Mouse (Mus musculus): ENCODE measurements around the gene E2f2. TPM values are rescaled to one million over a fixed set of nuclear protein-coding genes. Genes with fewer than 3 reads are reported as not detected.

Gene E2f2
- polyA plus RNA-seq, 1 experiment from 2014 or later = 63.4 TPM

DNA sequence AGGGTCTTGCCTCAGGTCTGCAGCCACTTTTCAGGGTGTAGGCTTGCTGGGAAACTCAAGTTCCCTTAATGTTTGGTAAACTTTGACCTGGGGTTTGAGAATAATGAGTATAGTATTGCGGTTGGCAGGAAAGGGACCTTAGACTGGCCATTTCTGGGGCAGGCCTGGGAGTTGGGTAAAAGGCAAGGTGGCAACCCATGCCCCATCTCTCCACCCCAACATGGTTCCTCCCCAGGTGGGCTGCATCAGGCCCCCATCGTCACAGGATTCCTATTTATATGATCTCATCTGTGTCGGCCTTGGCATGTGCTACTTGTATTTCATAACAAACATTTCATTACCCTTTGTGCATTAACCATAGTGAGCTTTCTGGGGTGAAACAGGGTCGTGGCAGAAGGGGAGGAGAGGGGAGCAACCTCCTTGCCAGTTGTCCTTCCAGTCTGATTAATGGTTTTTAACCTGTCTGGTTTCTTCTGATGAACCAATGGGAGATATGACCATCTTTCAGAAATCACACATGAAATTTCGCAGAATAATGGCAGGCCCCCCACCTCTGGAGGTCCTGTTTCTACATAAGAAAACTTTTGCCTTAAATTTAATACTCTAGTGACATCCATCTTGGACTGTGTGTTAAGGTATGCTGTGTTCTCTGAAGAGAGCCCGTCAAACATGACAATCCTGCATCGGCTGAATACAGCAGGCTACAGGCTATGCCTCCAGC, 26.0 kb upstream of the E2f2 start:
- 31% methylated on average over 7 of the region's 7 CpGs for WGBS (ENCODE audit: insufficient replicate concordance)
- Histone ChIP-seq H3K27ac (peak overlapping the region; percentile 37), H3K4me3 (peak overlapping the region; percentile 58), H3K4me1 (peaks cover 65% of the 10 kb centered on the region), H3K36me3 (no peaks in the 10 kb centered on the region), H3K27me3 (replicated peaks) (peaks cover 92% of the 10 kb centered on the region), H3K9ac (0 out of 2 replicates have a peak overlapping the region, but pooled peaks have one; percentile 58), H3K4me2 (peak overlapping the region; percentile 60), H3K9me3 (replicated peaks) (no peaks in the 10 kb centered on the region)
- ATAC-seq = no peak

DNA sequence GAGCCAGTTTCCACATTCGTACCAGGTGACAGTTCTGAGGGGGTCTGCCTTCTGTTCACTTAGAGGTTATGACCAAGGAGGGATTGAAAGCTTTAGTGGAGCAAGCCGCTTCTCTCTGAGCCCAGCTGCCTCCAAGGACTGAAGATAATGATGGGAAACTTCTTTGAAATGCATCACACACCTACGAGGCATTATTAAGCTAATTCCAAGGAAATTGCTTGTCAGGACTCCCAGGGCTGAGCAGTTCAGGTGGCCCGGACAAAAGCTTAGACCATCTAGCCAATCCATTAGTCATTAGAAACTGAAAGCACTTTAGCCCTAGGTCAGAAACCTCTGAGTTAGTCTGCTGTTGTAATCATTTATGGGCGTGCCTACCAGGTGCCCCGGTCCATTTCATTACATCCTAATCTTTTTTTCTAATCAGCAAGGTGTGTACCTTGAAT, 25.5 kb upstream of the E2f2 start:
- peak overlapping the region; percentile 37 for H3K27ac ChIP-seq
- no peak overlapping the region for H3K9ac ChIP-seq
- H3K4me2 ChIP-seq = peak overlapping the region; percentile 30
- H3K27me3 ChIP-seq (replicated peaks) = peaks cover 92% of the 10 kb centered on the region
- peaks cover 63% of the 10 kb centered on the region for H3K4me1 ChIP-seq
- H3K36me3 ChIP-seq = no peaks in the 10 kb centered on the region
- no peaks in the 10 kb centered on the region for H3K9me3 ChIP-seq (replicated peaks)
- H3K4me3 ChIP-seq = peak overlapping the region; percentile 1; the same call in 1 of the 2 replicates
- 14% methylated on average over 6 of the region's 6 CpGs for WGBS (ENCODE audit: insufficient replicate concordance)
- ATAC-seq = no peak

DNA sequence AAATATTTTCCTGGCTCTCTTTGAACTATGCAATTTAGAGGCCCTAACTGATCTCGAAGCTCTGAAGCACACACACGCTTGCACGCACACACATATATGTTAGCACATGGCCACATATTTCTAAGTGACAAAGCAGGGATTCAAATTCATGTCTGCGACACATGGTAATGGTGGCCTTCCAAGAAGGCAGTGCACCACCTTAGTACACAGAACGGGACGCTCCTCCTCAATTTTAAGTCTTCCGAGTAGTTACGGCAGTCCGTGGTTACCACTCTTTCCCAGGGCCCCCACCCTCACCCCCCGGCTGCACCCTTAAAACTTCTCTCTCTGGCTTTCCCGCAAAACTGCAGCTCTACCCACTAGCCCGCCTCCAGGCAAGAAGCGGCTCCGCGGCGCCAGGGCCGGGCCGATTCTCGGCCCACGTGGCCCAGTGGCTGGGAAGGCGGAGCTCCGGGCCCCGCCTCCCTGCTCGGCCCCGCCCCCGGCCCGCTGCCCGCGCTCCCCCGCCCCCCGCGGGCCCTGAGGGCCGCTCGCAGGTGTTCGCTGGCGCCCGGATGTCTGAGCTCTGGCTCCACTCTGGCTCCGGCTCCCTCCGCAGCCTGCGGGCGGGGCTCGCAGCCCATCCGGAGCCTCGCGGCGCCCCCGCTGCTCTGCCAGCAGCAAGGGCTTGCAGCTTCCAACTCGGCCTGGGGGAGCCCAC, 24.6 kb upstream of the E2f2 start:
- H3K9ac ChIP-seq = peak overlapping the region; percentile 40
- H3K4me2 ChIP-seq = peak overlapping the region; percentile 75

DNA sequence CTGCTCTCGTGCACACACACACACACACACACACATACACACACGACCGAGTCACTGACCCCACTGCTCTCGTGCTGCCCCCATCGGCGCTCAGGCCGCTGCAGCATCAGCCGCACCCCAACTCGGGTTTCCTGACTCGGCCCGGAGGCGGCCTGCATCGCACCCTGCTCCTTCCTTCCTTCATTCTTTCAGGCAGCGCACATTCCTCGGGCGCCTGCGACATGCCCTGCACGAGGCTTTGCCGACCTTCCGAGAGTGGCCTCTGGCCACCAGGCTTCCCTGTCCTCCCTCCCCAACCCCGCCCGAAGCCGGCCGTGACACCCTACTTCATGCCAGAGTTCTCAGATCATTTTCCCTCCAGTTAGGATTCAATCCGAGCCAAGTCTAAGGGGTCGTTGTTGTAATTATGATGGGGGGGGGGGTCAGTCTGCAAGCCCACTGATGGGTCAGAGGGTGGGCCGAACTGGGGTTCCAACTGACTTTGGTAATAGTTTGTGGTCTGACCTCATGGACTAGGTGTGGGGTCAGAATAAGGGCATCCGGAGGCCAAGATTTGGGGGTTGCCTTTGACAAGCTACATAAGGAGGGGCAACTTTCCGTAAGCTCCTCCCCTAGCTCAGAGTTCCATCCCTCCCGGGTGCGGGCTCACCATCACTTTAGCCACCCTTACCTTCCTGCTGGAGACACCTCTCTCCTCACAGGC, 23.7 kb upstream of the E2f2 start:
- Histone ChIP-seq H3K4me1 (peaks cover 46% of the 10 kb centered on the region), H3K27me3 (replicated peaks) (peaks cover 80% of the 10 kb centered on the region), H3K4me3 (peak overlapping the region; percentile 48), H3K9me3 (replicated peaks) (no peaks in the 10 kb centered on the region), H3K4me2 (peak overlapping the region; percentile 75), H3K9ac (no peak overlapping the region), H3K27ac (peak overlapping the region; percentile 45; the same call in 1 of the 2 replicates), H3K36me3 (no peaks in the 10 kb centered on the region)
- peak; percentile 11 for ATAC-seq
- WGBS (ENCODE audit: insufficient replicate concordance) = 11% methylated on average over 31 of the region's 31 CpGs

More for the DNA sequence above, 24.6 kb upstream of the E2f2 start:
- peak; percentile 66 for ATAC-seq
- Histone ChIP-seq H3K4me3 (peak overlapping the region; percentile 48), H3K4me1 (peaks cover 55% of the 10 kb centered on the region), H3K27ac (peak overlapping the region; percentile 62), H3K9me3 (replicated peaks) (no peaks in the 10 kb centered on the region), H3K27me3 (replicated peaks) (peaks cover 89% of the 10 kb centered on the region), H3K36me3 (no peaks in the 10 kb centered on the region)
- 3% methylated on average over 45 of the region's 48 CpGs for WGBS (ENCODE audit: insufficient replicate concordance)

DNA sequence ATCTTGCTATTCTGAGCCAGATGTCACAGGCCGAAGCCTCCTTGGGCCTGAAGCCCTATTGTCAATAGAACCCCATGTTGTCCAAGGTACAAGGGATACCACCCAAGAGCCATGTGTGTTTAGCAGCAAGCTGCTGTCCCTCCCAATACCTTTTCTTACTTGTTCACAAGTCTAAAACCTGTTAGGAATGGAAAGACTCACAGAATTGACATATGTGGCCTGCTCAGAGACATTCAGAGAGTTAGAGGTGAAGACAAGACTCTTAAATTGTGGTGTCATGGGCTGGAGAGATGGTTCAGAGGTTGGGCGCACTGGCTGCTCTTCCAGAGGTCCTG, 23.2 kb upstream of the E2f2 start:
- Histone ChIP-seq H3K9ac (no peak overlapping the region), H3K9me3 (replicated peaks) (no peaks in the 10 kb centered on the region), H3K4me1 (peaks cover 41% of the 10 kb centered on the region), H3K27me3 (replicated peaks) (peaks cover 75% of the 10 kb centered on the region), H3K4me2 (no peak overlapping the region), H3K27ac (0 out of 2 replicates have a peak overlapping the region, but pooled peaks have one; percentile 45), H3K4me3 (no peak overlapping the region), H3K36me3 (no peaks in the 10 kb centered on the region)
- WGBS (ENCODE audit: insufficient replicate concordance) = 74% methylated on average over 2 of the region's 2 CpGs
- ATAC-seq = no peak

DNA sequence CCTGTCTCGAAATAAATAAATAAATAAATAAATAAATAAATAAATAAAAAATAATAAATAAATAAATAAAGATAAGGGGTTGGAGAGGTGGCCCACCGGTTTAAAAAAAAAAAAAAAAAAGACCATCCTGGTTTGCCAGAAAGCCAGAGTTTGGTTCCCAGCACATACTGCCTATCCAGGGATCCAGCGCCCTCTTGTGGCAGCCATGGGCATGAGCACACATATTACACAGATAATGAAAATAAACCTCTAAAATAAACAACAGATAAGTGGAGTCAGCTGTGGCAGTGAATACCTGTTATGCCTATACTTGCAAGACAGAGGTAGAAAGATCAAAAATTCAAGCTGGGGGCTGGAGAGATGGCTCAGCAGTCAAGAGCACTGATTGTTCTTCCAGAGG, 22.5 kb upstream of the E2f2 start:
- Histone ChIP-seq H3K4me3 (no peak overlapping the region), H3K4me1 (peaks cover 34% of the 10 kb centered on the region), H3K36me3 (no peaks in the 10 kb centered on the region), H3K27me3 (replicated peaks) (peaks cover 72% of the 10 kb centered on the region), H3K27ac (no peak overlapping the region), H3K9ac (no peak overlapping the region), H3K4me2 (no peak overlapping the region), H3K9me3 (replicated peaks) (no peaks in the 10 kb centered on the region)
- 22% methylated on average over 3 of the region's 3 CpGs for WGBS (ENCODE audit: insufficient replicate concordance)
- ATAC-seq = no peak

DNA sequence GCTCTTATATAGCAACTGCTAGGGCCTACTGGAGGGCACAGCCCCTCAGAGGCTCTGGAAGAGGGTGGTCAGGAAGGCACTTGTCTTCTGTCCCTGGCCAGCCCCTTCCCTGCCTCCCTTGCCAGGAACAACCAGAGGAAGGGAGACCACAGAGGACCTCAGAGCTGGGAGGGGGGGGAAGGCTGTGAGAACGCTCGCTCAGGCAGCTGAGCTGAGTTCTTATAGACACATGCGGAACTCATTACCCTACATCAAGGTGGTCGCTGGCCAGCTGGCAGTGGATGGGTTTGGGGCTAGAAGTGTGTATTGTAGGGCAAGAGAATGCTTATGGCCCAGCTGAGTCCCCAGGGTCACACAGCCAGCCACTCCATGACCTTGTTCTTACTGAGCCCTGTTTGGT, 21.6 kb upstream of the E2f2 start:
- no peak overlapping the region for H3K27ac ChIP-seq
- WGBS (ENCODE audit: insufficient replicate concordance) = 45% methylated on average over 4 of the region's 4 CpGs
- H3K27me3 ChIP-seq (replicated peaks) = peaks cover 70% of the 10 kb centered on the region
- H3K9ac ChIP-seq = no peak overlapping the region
- H3K36me3 ChIP-seq = no peaks in the 10 kb centered on the region
- no peaks in the 10 kb centered on the region for H3K9me3 ChIP-seq (replicated peaks)
- H3K4me1 ChIP-seq = peaks cover 28% of the 10 kb centered on the region
- H3K4me3 ChIP-seq = no peak overlapping the region
- no peak overlapping the region for H3K4me2 ChIP-seq
- no peak for ATAC-seq

DNA sequence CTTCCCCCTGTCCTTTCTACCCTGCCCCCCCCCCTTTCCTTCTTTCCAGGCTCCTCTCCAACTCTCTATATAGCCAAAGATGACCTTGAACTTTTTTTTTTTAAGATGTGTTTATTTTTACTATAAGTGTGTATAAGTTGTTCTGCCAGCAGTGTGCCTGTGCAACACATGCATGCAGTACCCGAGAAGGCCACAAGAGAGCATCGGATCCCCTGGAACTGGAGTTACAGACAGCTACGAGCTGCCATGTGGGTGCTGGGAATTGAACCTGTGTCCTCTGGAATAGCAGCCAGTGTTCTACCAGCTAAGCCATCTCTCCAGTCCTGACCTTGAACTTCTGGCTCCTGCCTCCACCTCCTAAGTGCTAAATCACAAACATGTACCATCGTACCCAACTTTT, 19.4 kb upstream of the E2f2 start:
- Histone ChIP-seq H3K9me3 (replicated peaks) (no peaks in the 10 kb centered on the region), H3K36me3 (no peaks in the 10 kb centered on the region), H3K4me3 (no peak overlapping the region), H3K27me3 (replicated peaks) (peaks cover 62% of the 10 kb centered on the region), H3K4me2 (no peak overlapping the region), H3K4me1 (peaks cover 11% of the 10 kb centered on the region), H3K27ac (no peak overlapping the region), H3K9ac (no peak overlapping the region)
- 74% methylated on average over 4 of the region's 4 CpGs for WGBS (ENCODE audit: insufficient replicate concordance)
- ATAC-seq = no peak

DNA sequence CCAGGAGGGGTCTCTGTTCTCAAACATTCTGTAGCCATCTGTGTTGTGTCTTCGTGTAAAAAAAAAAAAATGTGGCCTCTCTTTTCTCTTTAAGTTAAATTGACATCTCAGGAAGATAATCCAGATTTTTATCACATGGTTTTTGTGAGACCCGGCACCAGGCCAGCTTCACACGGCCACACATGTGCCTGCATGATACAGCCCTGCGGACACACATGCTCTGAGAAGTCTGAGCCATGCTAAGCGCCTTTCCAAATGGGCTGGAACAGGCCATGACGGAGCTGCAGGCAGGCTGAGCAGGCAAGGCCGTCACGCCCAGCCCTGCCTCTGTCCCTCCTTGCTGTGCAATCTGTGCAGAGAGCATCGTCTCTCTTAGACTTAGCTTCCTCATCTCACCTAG, 17.7 kb upstream of the E2f2 start:
- peaks cover 47% of the 10 kb centered on the region for H3K27me3 ChIP-seq (replicated peaks)
- no peak for ATAC-seq
- 61% methylated on average over 9 of the region's 9 CpGs for WGBS (ENCODE audit: insufficient replicate concordance)
- H3K4me1 ChIP-seq = no peaks in the 10 kb centered on the region
- H3K9ac ChIP-seq = no peak overlapping the region
- H3K27ac ChIP-seq = no peak overlapping the region
- no peak overlapping the region for H3K4me2 ChIP-seq
- H3K9me3 ChIP-seq (replicated peaks) = no peaks in the 10 kb centered on the region
- H3K36me3 ChIP-seq = no peaks in the 10 kb centered on the region
- H3K4me3 ChIP-seq = no peak overlapping the region

DNA sequence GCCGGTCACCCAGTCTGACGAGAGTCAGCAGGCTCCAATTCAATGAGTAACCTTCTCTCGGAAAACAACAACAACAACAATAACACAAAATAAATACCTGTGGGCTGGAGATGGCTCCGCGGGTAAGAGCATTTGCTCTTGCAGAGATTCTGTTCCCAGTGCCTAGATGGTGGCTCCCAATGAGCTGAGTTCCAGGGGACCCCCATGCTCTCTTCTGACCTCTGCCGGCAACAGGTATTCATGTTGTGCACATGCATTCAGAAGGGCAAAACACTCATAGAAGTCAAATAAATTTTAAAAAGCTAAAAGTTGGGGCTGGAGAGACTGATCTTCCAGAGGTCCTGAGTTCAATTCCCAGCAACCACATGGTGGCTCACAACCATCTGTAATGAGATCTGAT, 13.7 kb upstream of the E2f2 start:
- peaks cover 8% of the 10 kb centered on the region for H3K4me1 ChIP-seq
- H3K4me2 ChIP-seq = no peak overlapping the region
- no peak overlapping the region for H3K27ac ChIP-seq
- H3K36me3 ChIP-seq = no peaks in the 10 kb centered on the region
- WGBS (ENCODE audit: insufficient replicate concordance) = 66% methylated on average over 6 of the region's 6 CpGs
- ATAC-seq = no peak
- H3K9me3 ChIP-seq (replicated peaks) = no peaks in the 10 kb centered on the region
- H3K9ac ChIP-seq = no peak overlapping the region
- no peak overlapping the region for H3K4me3 ChIP-seq
- peaks cover 27% of the 10 kb centered on the region for H3K27me3 ChIP-seq (replicated peaks)

DNA sequence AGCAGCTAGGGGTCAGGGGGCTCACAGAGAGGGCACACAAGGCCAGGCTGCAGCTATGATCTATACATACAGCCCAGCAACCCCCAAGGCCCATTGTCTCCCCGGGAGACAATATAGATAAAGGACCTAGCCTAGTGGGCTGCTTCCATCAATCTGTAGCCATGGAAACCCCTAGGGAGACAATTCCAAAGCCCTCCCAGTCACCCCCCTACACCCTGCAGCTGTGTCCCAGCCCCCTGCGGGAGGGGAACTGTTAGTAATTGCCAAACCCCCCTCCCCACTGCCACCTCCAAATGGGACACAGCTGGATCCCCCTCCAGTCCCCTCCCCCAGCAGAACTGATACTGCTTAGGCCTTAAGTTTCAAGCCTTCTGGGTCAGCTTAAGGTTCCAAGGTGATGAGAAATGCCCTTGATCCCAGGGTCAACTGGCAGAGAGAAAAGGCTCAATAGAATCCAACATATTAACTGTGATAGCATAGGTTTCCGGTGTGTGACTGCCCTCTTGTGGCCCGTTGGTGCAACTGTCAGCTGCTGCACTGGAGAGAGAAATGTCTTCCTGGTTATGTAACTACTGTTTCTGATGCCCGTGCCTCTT, 12.3 kb upstream of the E2f2 start:
- H3K36me3 ChIP-seq = no peaks in the 10 kb centered on the region
- no peak overlapping the region for H3K9ac ChIP-seq
- H3K9me3 ChIP-seq (replicated peaks) = no peaks in the 10 kb centered on the region
- no peak overlapping the region for H3K27ac ChIP-seq
- ATAC-seq = no peak
- H3K4me3 ChIP-seq = no peak overlapping the region
- 21% methylated on average over 5 of the region's 5 CpGs for WGBS (ENCODE audit: insufficient replicate concordance)
- peak overlapping the region; percentile 20 for H3K4me2 ChIP-seq
- H3K27me3 ChIP-seq (replicated peaks) = peaks cover 28% of the 10 kb centered on the region
- H3K4me1 ChIP-seq = peaks cover 13% of the 10 kb centered on the region

DNA sequence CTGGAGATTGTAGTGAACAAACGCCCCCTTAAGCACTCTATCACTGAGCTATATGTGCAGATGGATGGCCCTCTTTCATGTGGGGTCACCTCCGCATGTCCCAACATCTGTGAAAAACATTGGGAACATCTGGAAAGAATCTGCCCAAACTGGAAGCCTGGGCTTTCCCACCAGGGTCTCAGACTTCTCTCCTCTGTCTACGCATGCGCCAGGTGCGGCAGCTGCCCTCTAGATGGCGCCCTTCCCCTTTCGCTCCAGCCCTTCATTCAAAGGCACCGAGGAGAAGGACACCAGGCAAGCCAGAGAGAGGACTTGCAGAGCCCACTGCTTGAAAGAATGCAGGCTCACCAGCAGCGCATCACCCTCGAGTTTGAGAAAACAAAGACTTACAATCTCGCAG, 8.7 kb upstream of the E2f2 start:
- no peak overlapping the region for H3K9ac ChIP-seq
- H3K36me3 ChIP-seq = no peaks in the 10 kb centered on the region
- H3K9me3 ChIP-seq (replicated peaks) = no peaks in the 10 kb centered on the region
- H3K4me1 ChIP-seq = peaks cover 13% of the 10 kb centered on the region
- no peak overlapping the region for H3K4me2 ChIP-seq
- no peak overlapping the region for H3K27ac ChIP-seq
- no peak overlapping the region for H3K4me3 ChIP-seq
- peak; percentile 67 for ATAC-seq
- 1% methylated on average over 11 of the region's 11 CpGs for WGBS (ENCODE audit: insufficient replicate concordance)
- H3K27me3 ChIP-seq (replicated peaks) = peaks cover 10% of the 10 kb centered on the region; the same call in 1 of the 2 replicates
